Mouse (Mus musculus): ENCODE results near the gene Ppp4r4.

DNA sequence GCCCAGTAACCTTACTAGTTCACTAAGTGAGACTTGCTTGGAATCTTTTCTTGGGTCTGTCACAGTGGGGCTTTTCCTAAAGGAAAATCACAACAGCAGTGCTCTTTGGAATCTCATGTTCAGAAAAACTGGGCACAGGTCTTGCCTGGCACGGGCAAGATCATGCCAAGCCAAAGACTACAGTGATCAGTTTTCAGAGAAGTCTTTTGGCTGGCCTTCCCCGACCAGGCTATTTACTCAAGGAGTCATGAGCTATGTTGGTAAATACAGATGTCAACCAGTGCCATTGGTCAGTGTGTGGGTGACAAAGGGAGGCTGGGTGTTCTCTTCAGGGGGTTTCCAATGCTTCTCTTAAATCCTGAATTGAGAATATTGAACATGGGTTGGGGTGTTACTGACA is 127.1 kb downstream of the Ppp4r4 start:
- TF ChIP-seq EP300 (IDR thresholded peaks at IDR 0.05): no peak
- no peak for TF ChIP-seq CTCF (IDR thresholded peaks at IDR 0.05)
